In the genomic region with DNA sequence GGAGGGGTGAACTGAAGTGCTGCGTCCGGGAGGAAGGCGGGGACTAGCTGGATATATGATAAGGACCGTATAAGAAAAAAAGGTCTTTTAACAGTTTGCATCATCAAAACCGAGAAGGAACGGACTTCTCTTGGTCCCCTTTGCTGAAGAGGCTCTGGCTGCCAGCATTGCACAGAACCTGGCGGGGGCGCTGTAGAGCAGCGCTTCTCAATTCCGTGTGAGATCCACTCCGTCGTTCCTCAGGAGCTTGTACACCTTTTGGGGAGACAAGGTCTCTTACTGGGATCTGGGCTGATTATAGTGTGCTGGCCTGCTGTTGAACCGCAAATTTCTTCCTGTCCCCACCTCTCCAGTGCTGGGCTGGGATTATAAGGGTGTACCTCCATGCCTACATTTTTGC, we compare ENCODE assay signal across 8 mouse cellular contexts. TPM values are rescaled to one million over a fixed set of nuclear protein-coding genes. Genes with fewer than 3 reads are reported as not detected.
DNase-seq lines count a peak whose midpoint lies in the region; ATAC-seq and TF ChIP-seq lines count a peak whose summit lies in the region.

No protein-coding gene starts in this region.

- intact Hi-C loops in left cerebral cortex, postnatal 25 days (cut with DNase I) = no loop called here

- DNase-seq in kidney, adult 11 months = no peak
- peak; percentile 77 for DNase-seq in MEL (ENCODE audit: low read depth, low spot score)
- DNase-seq in liver, embryonic 14.5 days (ENCODE audit: low read depth in 3 of 3, low spot score in 3 of 3) = no peak
- DNase-seq in left cerebral cortex, postnatal 25 days (ENCODE audit: low spot score in 2 of 2) = no peak
- no peak for DNase-seq in ovary, postnatal 14 days (ENCODE audit: low spot score)

- 0 out of 2 replicates have a peak overlapping the region, but pooled peaks have one; percentile 8 for H3K4me2 ChIP-seq in kidney, embryonic 14.5 days (replicated peaks; ENCODE audit: low read depth, low read length)
- H3K4me2 ChIP-seq in liver, embryonic 14.5 days (ENCODE audit: low read depth) = peak overlapping the region; percentile 24; the same call in 1 of the 2 replicates

- no peak for TF ChIP-seq EP300 in MEL (IDR thresholded peaks at IDR 0.05; ENCODE audit: low read depth in 1 of 2, low read length in 2 of 2)
- TF ChIP-seq EP300 in liver, embryonic 14.5 days (IDR thresholded peaks at IDR 0.05; ENCODE audit: low read depth) = no peak

- no peak overlapping the region for H3K27ac ChIP-seq in kidney, embryonic 14.5 days (ENCODE audit: low read depth, low read length)
- no peak overlapping the region for H3K27ac ChIP-seq in MEL (ENCODE audit: control insufficient read depth, low read depth, low read length)
- no peak overlapping the region for H3K27ac ChIP-seq in cortical plate, adult 2 months (ENCODE audit: insufficient read depth, low read length)
- no peak overlapping the region for H3K27ac ChIP-seq in liver, embryonic 14.5 days

- H3K36me3 ChIP-seq in kidney, embryonic 14.5 days (ENCODE audit: control insufficient read depth, insufficient read depth, low read length) = no peaks in the 10 kb centered on the region
- no peaks in the 10 kb centered on the region for H3K36me3 ChIP-seq in MEL (ENCODE audit: control insufficient read depth in 1 of 2, insufficient read depth in 2 of 2, low read length in 2 of 2)
- H3K36me3 ChIP-seq in liver, embryonic 14.5 days (replicated peaks; ENCODE audit: control insufficient read depth, insufficient read depth, low read depth) = no peaks in the 10 kb centered on the region

- no peak for ATAC-seq in kidney, embryonic 14.5 days (ENCODE audit: low FRiP score, low TSS enrichment)
- ATAC-seq in liver, embryonic 14.5 days (ENCODE audit: insufficient read depth) = no peak
- no peak for ATAC-seq in frontal cortex, adult (ENCODE audit: low TSS enrichment)

- H3K9ac ChIP-seq in kidney, embryonic 14.5 days (ENCODE audit: low read depth, low read length) = no peak overlapping the region
- peak overlapping the region; percentile 25; the same call in 1 of the 2 replicates for H3K9ac ChIP-seq in MEL (ENCODE audit: control insufficient read depth, low read depth, low read length, poor library complexity, severe bottlenecking)
- no peak overlapping the region for H3K9ac ChIP-seq in liver, embryonic 14.5 days (replicated peaks)

- 34% methylated on average over 13 of the region's 13 CpGs for WGBS in kidney, embryonic 14.5 days
- WGBS in liver, embryonic 14.5 days (ENCODE audit: insufficient replicate concordance) = 10% methylated on average over 13 of the region's 13 CpGs

- H3K9me3 ChIP-seq in kidney, embryonic 14.5 days (ENCODE audit: control insufficient read depth, low read length) = no peaks in the 10 kb centered on the region
- H3K9me3 ChIP-seq in MEL (replicated peaks; ENCODE audit: insufficient read depth, low read length) = no peaks in the 10 kb centered on the region
- H3K9me3 ChIP-seq in liver, embryonic 14.5 days (ENCODE audit: control insufficient read depth, low read length) = no peaks in the 10 kb centered on the region

- peak; percentile 84 to 97 (median 88) for TF ChIP-seq CTCF in MEL (IDR thresholded peaks at IDR 0.05 in 2 of 3, conservative IDR thresholded peaks at IDR 0.05 in 1 of 3; ENCODE audit: control insufficient read depth in 1 of 3, insufficient read depth in 1 of 3, low read depth in 2 of 3, low read length in 3 of 3, poor library complexity in 1 of 3, severe bottlenecking in 1 of 3)
- peak; percentile 28 for TF ChIP-seq CTCF in cortical plate, adult 2 months (IDR thresholded peaks at IDR 0.05; ENCODE audit: extremely low read depth, insufficient read depth, low read length)
- TF ChIP-seq CTCF in liver, embryonic 14.5 days (IDR thresholded peaks at IDR 0.05; ENCODE audit: low read depth) = peak; percentile 74

- TF ChIP-seq POLR2A in MEL (IDR thresholded peaks at IDR 0.05; ENCODE audit: control insufficient read depth in 1 of 2, insufficient read depth in 1 of 2, low read depth in 1 of 2, low read length in 2 of 2, poor library complexity in 1 of 2) = no peak
- no peak for TF ChIP-seq POLR2A in cortical plate, adult 2 months (IDR thresholded peaks at IDR 0.05; ENCODE audit: extremely low read depth, insufficient read depth, low read length)

- H3K79me2 ChIP-seq in MEL (ENCODE audit: control insufficient read depth, insufficient read depth, low read length, poor library complexity) = no peaks in the 10 kb centered on the region

- no peaks in the 10 kb centered on the region for H3K27me3 ChIP-seq in kidney, embryonic 14.5 days (ENCODE audit: control insufficient read depth, insufficient read depth, low read length)
- H3K27me3 ChIP-seq in MEL (ENCODE audit: control insufficient read depth in 1 of 2, insufficient read depth in 2 of 2, low read length in 2 of 2) = peaks cover 2% of the 10 kb centered on the region in 2 experiments; a peak in 1 of 4 replicates
- H3K27me3 ChIP-seq in liver, embryonic 14.5 days (ENCODE audit: control insufficient read depth, insufficient read depth, low read length) = no peaks in the 10 kb centered on the region

- no peak overlapping the region for H3K4me3 ChIP-seq in kidney, embryonic 14.5 days (ENCODE audit: low read length)
- peak overlapping the region; percentile 33; a peak in 3 of 4 replicates for H3K4me3 ChIP-seq in MEL (ENCODE audit: control insufficient read depth in 1 of 2, insufficient read depth in 1 of 2, low read depth in 2 of 2, low read length in 2 of 2)
- H3K4me3 ChIP-seq in cortical plate, adult 2 months (ENCODE audit: insufficient read depth, low read length) = no peak overlapping the region
- H3K4me3 ChIP-seq in liver, embryonic 14.5 days (ENCODE audit: insufficient read depth in 1 of 2, low read depth in 2 of 2, low read length in 2 of 2) = no peak overlapping the region

- TF ChIP-seq RAD21 in MEL (IDR thresholded peaks at IDR 0.05; ENCODE audit: low read depth, low read length) = peak; percentile 42

- H3K4me1 ChIP-seq in kidney, embryonic 14.5 days (ENCODE audit: control insufficient read depth, insufficient read depth, low read length) = no peaks in the 10 kb centered on the region
- no peaks in the 10 kb centered on the region for H3K4me1 ChIP-seq in MEL (ENCODE audit: control insufficient read depth in 1 of 2, insufficient read depth in 2 of 2, low read length in 2 of 2)
- no peaks in the 10 kb centered on the region for H3K4me1 ChIP-seq in cortical plate, adult 2 months (ENCODE audit: control insufficient read depth, insufficient read depth, low read length)
- H3K4me1 ChIP-seq in liver, embryonic 14.5 days (replicated peaks; ENCODE audit: control insufficient read depth in 2 of 2, insufficient read depth in 2 of 2, low read length in 1 of 2) = no peaks in the 10 kb centered on the region; a peak in 1 of 4 replicates

TF ChIP-seq in MEL, 35 proteins besides CTCF, POLR2A, EP300 and RAD21:
- TF ChIP-seq GATA1 (IDR thresholded peaks at IDR 0.05; ENCODE audit: low read depth, low read length) (no peak), SMC3 (IDR thresholded peaks at IDR 0.05; ENCODE audit: low read depth, low read length) (peak; percentile 46)
TF ChIP-seq in MEL: peak in this region for 1.

RNA-seq across cellular contexts. Expression of a gene that starts 20.3 kb away (rescaled TPM):
- 0.27 TPM in 1 of 2 replicates, not detected in the other for polyA plus RNA-seq in kidney, embryonic 14.5 days (2014; fragmentation: Nextera tagmentation; extraction: Ambion mirVana)
- total RNA-seq in MEL (2012; rRNA removed) = not detected in 2 replicates
- polyA plus RNA-seq in MEL (2012; ENCODE audit: insufficient read depth in 1 of 2, insufficient read length in 2 of 2, low read depth in 1 of 2, low replicate concordance in 2 of 2, missing spikeins in 1 of 2) = not detected
- 0.02 TPM in 2 replicates for polyA plus RNA-seq in cortical plate, adult 2 months (2012; rRNA removed)
- polyA plus RNA-seq in liver, embryonic 14.5 days (2012; rRNA removed) = 0.63 and 0.71 TPM in 2 replicates
- 0.76 and 0.79 TPM in 2 replicates for polyA plus RNA-seq in liver, embryonic 14.5 days (2014; fragmentation: Nextera tagmentation; extraction: Ambion mirVana)
- total RNA-seq in left cerebral cortex, postnatal 25 days (2021) = not detected

Comparison
In these comparisons a context has a peak if more than half of its experiments do, and no peak if none do; other contexts are left out.
1. H3K4me3 ChIP-seq: peak in MEL (2 of 2); none in kidney, embryonic 14.5 days (single experiment), cortical plate, adult 2 months (single experiment) and liver, embryonic 14.5 days (0 of 2).
2. CTCF ChIP-seq: peak in every context shown above with its lines; median percentile 88 in MEL; 74 in liver, embryonic 14.5 days; 28 in cortical plate, adult 2 months.